Mouse (Mus musculus) T-helper 2 cell (primary cell): Measurements from ENCODE around the gene Gm17359.

Experiments used
- in situ Hi-C: fragments of 300-600 bp; cut with MboI, MseI; formaldehyde crosslinking; loops from one replicate; pipeline ENCODE4 v1.15.1; 2025; ENCODE audit warnings: high pct_unique_total_duplicates

Gene Gm17359

DNA sequence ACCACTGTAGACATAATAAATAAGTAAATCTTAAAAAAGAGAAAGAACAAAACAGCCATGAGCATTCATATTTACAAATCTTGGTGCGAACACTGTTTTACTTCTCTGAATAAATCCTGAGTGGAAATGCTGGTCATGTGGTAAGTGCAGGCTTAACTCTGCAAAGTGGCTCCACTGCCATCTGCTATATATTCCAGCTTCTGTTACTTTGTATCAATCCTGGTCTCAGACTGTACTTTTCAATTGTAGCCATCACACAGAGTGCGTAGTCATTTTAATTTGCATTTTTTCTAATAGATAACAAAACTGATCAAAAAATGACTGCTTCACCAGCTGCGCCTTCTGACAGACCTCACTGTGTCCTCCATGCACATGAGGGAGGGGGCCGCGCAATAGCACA lies 133.0 kb downstream of the Gm17359 start:
- in situ Hi-C loops = no loop called here

GRCm38 (mm10) chr3:79472362-79472761 lies 135.9 kb downstream of the Gm17359 start:
- in situ Hi-C loops = no loop called here

GRCm38 (mm10) chr3:79474911-79475310 lies 138.4 kb downstream of the Gm17359 start:
- in situ Hi-C loops = no loop called here

- in situ Hi-C loops = no loop called here
These were observed 139.5 kb downstream of the Gm17359 start for GRCm38 (mm10) chr3:79475980-79476379.

GRCm38 (mm10) chr3:79478400-79478799 lies 141.9 kb downstream of the Gm17359 start:
- in situ Hi-C loops = no loop called here

DNA sequence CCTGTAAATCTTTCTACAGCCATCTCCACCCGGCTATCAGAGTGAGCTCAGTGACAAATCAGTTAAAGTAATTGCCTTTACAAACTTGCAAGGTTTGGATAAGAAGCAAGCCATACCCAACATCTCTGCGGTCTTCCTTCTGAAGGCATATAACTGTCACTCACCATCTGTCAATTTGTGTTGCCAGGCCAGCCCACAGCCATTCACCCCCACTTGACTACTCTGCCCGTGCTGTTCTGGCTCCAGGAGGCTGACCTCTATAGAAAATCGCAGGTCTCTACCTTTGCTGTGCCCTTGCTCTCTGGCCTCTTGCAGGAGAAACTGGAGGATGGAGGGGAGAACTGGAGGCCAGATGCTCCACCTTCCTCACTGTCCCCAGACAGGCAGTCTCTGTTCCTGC lies 142.4 kb downstream of the Gm17359 start:
- in situ Hi-C loops = no loop called here

GRCm38 (mm10) chr3:79484286-79485063 lies 148.0 kb downstream of the Gm17359 start:
- in situ Hi-C loops = no loop called here

GRCm38 (mm10) chr3:79488025-79488424 lies 151.6 kb downstream of the Gm17359 start:
- in situ Hi-C loops = no loop called here

- in situ Hi-C loops = no loop called here
These were observed 153.6 kb downstream of the Gm17359 start for GRCm38 (mm10) chr3:79490102-79490501.

DNA sequence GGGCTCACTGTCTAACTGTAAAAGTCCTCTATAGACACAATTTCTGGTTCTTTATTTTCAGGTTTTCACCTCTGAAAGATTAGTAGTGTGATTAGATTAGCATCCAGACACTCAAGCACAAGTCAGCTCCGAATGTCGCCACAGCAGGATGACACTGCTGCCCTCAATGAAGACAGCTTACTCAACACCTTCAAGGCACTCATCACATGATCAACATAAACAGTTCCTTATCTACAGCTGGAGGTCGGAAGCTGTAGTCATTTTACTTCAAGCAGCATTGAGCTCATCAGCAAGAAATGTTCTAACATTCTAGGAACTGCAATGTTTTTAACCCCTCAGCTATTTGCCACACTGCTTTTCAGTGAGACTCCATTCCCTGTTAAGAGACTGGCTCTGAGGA lies 155.2 kb downstream of the Gm17359 start:
- in situ Hi-C loops = no loop called here

GRCm38 (mm10) chr3:79493064-79493463 lies 156.6 kb downstream of the Gm17359 start:
- in situ Hi-C loops = no loop called here

- in situ Hi-C loops = no loop called here
These were observed 157.6 kb downstream of the Gm17359 start for GRCm38 (mm10) chr3:79494028-79494427.

- in situ Hi-C loops = no loop called here
These were observed 158.7 kb downstream of the Gm17359 start for GRCm38 (mm10) chr3:79495151-79495550.

- in situ Hi-C loops = no loop called here
These were observed 160.2 kb downstream of the Gm17359 start for GRCm38 (mm10) chr3:79496668-79497067.

GRCm38 (mm10) chr3:79500279-79500678 lies 163.8 kb downstream of the Gm17359 start:
- in situ Hi-C loops = no loop called here

DNA sequence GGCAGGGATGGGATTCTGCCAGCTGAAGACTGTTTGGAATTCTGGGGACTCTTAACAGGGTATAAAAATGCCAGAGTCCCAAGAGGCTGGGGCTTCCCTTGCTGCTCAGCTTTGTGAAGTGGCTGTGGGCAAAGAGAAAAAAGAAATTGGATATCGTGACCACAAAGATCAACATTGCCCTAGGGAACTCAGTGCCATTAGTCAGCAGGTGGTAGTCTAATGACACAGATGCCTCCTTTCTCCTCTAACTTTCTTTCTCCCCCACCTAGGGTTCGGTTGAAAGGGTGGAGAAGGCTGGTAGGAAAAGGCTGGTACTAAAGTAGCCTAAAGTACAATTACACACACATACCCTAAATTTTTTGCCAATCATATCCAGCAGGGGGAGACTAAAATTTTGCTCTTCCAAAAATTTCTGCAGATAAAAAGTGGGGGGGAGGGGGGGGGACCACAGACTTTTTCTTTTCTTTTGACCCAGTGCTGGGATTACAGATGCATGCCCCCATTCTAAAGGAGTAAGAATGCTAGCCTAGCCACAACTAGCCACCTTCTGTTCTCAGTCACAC lies 164.8 kb downstream of the Gm17359 start:
- in situ Hi-C loops = no loop called here
